Mouse (Mus musculus) midbrain, embryonic 11.5 days (tissue): ENCODE results near the gene Mtor. TPM values are rescaled to one million over a fixed set of nuclear protein-coding genes. Genes with fewer than 3 reads are reported as not detected.
A peak's percentile ranks its signal among the peaks of the same experiment; 100 is the strongest.

Experiments used
- ATAC-seq: fragments of 200-750 bp; cut with Nextera tagmentation; 2 replicates; pipeline ENCODE4 v1.8.0; 2017; ENCODE audit warnings: moderate TSS enrichment, moderate library complexity; ENCODE audit not compliant: low FRiP score
- DNase-seq: peaks from one replicate; pipeline ENCODE4 v3.0.0; 2015; ENCODE audit warnings: low spot score; ENCODE audit errors: missing footprints
- H3K27ac ChIP-seq: fragments of 300-500 bp; sonication (generic); 2 replicates; pipeline ENCODE4 v1.5.1; 2014; ENCODE audit warnings: low read depth, low read length
- H3K27me3 ChIP-seq: fragments of 300-500 bp; sonication (generic); 2 replicates; pipeline ENCODE4 v1.6.1; 2014; ENCODE audit warnings: mild to moderate bottlenecking, low read length, moderate library complexity, mixed read lengths; ENCODE audit not compliant: control insufficient read depth, insufficient read depth
- H3K36me3 ChIP-seq: fragments of 300-500 bp; sonication (generic); 2 replicates; pipeline ENCODE4 v1.6.1; 2014; ENCODE audit warnings: mild to moderate bottlenecking, low read length, moderate library complexity, mixed read lengths; ENCODE audit not compliant: control insufficient read depth, insufficient read depth
- H3K4me1 ChIP-seq: fragments of 300-500 bp; sonication (generic); 2 replicates; pipeline ENCODE4 v1.6.1; 2014; ENCODE audit warnings: low read length; ENCODE audit not compliant: control insufficient read depth, insufficient read depth
- H3K4me2 ChIP-seq: fragments of 300-500 bp; sonication (generic); 2 replicates; pipeline ENCODE4 v1.6.1; 2014; ENCODE audit warnings: mild to moderate bottlenecking, moderate library complexity
- H3K4me3 ChIP-seq: fragments of 300-500 bp; sonication (generic); 2 replicates; pipeline ENCODE4 v1.5.1; 2014; ENCODE audit warnings: low read depth, low read length
- H3K9ac ChIP-seq: fragments of 300-500 bp; sonication (generic); 2 replicates; pipeline ENCODE4 v1.6.1; 2014; ENCODE audit warnings: low read length
- H3K9me3 ChIP-seq: fragments of 300-500 bp; sonication (generic); 2 replicates; pipeline ENCODE4 v1.6.1; 2016; ENCODE audit warnings: low read length; ENCODE audit not compliant: control insufficient read depth
- WGBS: fragments of 180-500 bp; shearing (Covaris S2); extraction: QIAGEN DNeasy Blood & Tissue Kit; methylation state at CpG from one replicate; pipeline ENCODE4 v1.1.7; 2014; 5-methylcytosine and 5-hydroxymethylcytosine counted together
- polyA plus RNA-seq: library from polyadenylated mRNA; unstranded; fragments of >200 nt; fragmentation: Nextera tagmentation; extraction: Ambion mirVana; gene quantifications from 2 replicates; pipeline ENCODE4 v1.2.1, GENCODE M21; 2014

Mtor gene
- polyA plus RNA-seq, 1 experiment from 2014 or later: 30.9 TPM

- H3K4me2 ChIP-seq: no peak overlapping the region
- no peak for ATAC-seq
- no peaks in the 10 kb centered on the region for H3K27me3 ChIP-seq
- H3K4me1 ChIP-seq: peaks cover 13% of the 10 kb centered on the region
- no peak for DNase-seq
- H3K9me3 ChIP-seq: no peaks in the 10 kb centered on the region
- WGBS: 59% methylated on average over 8 of the region's 8 CpGs
- H3K4me3 ChIP-seq: no peak overlapping the region
- 0 out of 2 replicates have a peak, but pooled peaks cover 5% of the 10 kb centered on the region for H3K36me3 ChIP-seq
- H3K27ac ChIP-seq: no peak overlapping the region
- no peak overlapping the region for H3K9ac ChIP-seq
Measured at GRCm38 (mm10) chr4:148589565-148589964, 141.2 kb downstream of the Mtor start.

GRCm38 (mm10) chr4:148590421-148591170 is 142.2 kb downstream of the Mtor start:
- peak overlapping the region; percentile 17; the same call in 1 of the 2 replicates for H3K27ac ChIP-seq
- peak overlapping the region; percentile 79 for H3K9ac ChIP-seq
- DNase-seq: peak; percentile 94
- no peaks in the 10 kb centered on the region for H3K27me3 ChIP-seq
- 0 out of 2 replicates have a peak, but pooled peaks have one; percentile 14 for ATAC-seq
- peak overlapping the region; percentile 92 for H3K4me2 ChIP-seq
- H3K36me3 ChIP-seq: peaks cover 8% of the 10 kb centered on the region; the same call in 1 of the 2 replicates
- 9% methylated on average over 18 of the region's 18 CpGs for WGBS
- peak overlapping the region; percentile 65 for H3K4me3 ChIP-seq
- peaks cover 13% of the 10 kb centered on the region for H3K4me1 ChIP-seq
- no peaks in the 10 kb centered on the region for H3K9me3 ChIP-seq

GRCm38 (mm10) chr4:148591171-148591630 is 142.8 kb downstream of the Mtor start, which contains the start of gene Srm:
Gene Srm (plus strand): TSS chr4:148591503.
- DNase-seq: peak; percentile 98

GRCm38 (mm10) chr4:148591637-148592380 is 143.4 kb downstream of the Mtor start:
- H3K9ac ChIP-seq: peak overlapping the region; percentile 79
- WGBS: under 1% methylated on average over 53 of the region's 53 CpGs
- ATAC-seq: no peak; the same call in 1 of the 2 replicates

More at GRCm38 (mm10) chr4:148591171-148591630, 142.8 kb downstream of the Mtor start, which contains the start of gene Srm:
- H3K36me3 ChIP-seq: peaks cover 8% of the 10 kb centered on the region; the same call in 1 of the 2 replicates
- peak; percentile 99 for ATAC-seq
- H3K27ac ChIP-seq: peak within 1 kb of the TSS; percentile 17; the same call in 1 of the 2 replicates
- peak within 1 kb of the TSS; percentile 79 for H3K9ac ChIP-seq
- no peaks in the 10 kb centered on the region for H3K27me3 ChIP-seq
- peak within 1 kb of the TSS; percentile 65 for H3K4me3 ChIP-seq
- no peaks in the 10 kb centered on the region for H3K9me3 ChIP-seq
- peak within 1 kb of the TSS; percentile 92 for H3K4me2 ChIP-seq
- WGBS: under 1% methylated on average over 28 of the region's 50 CpGs
- peaks cover 13% of the 10 kb centered on the region for H3K4me1 ChIP-seq

GRCm38 (mm10) chr4:148593996-148594395 is 145.6 kb downstream of the Mtor start:
- peaks cover 24% of the 10 kb centered on the region for H3K36me3 ChIP-seq
- H3K9me3 ChIP-seq: no peaks in the 10 kb centered on the region
- 95% methylated on average over 11 of the region's 11 CpGs for WGBS
- H3K27me3 ChIP-seq: no peaks in the 10 kb centered on the region
- no peak overlapping the region for H3K4me3 ChIP-seq
- DNase-seq (no peak), ATAC-seq (no peak)
- peaks cover 13% of the 10 kb centered on the region for H3K4me1 ChIP-seq
- H3K27ac ChIP-seq: no peak overlapping the region
- H3K4me2 ChIP-seq: no peak overlapping the region
- H3K9ac ChIP-seq: no peak overlapping the region

More at GRCm38 (mm10) chr4:148591637-148592380, 143.4 kb downstream of the Mtor start:
- Histone ChIP-seq H3K27ac (no peak overlapping the region), H3K4me3 (peak overlapping the region; percentile 65), H3K4me1 (peaks cover 13% of the 10 kb centered on the region), H3K36me3 (peaks cover 11% of the 10 kb centered on the region; the same call in 1 of the 2 replicates), H3K9me3 (no peaks in the 10 kb centered on the region), H3K4me2 (peak overlapping the region; percentile 92), H3K27me3 (no peaks in the 10 kb centered on the region)
- no peak for DNase-seq

- H3K9ac ChIP-seq: no peak overlapping the region
- no peaks in the 10 kb centered on the region for H3K27me3 ChIP-seq
- H3K27ac ChIP-seq: no peak overlapping the region
- H3K4me3 ChIP-seq: no peak overlapping the region
- DNase-seq (no peak), ATAC-seq (no peak)
- WGBS: 90% methylated on average over 6 of the region's 6 CpGs
- peaks cover 24% of the 10 kb centered on the region for H3K36me3 ChIP-seq
- no peaks in the 10 kb centered on the region for H3K9me3 ChIP-seq
- H3K4me1 ChIP-seq: peaks cover 9% of the 10 kb centered on the region; the same call in 1 of the 2 replicates
- H3K4me2 ChIP-seq: no peak overlapping the region
Measured at GRCm38 (mm10) chr4:148595916-148596315, 147.5 kb downstream of the Mtor start.

GRCm38 (mm10) chr4:148596731-148597130 is 148.3 kb downstream of the Mtor start:
- H3K4me2 ChIP-seq: no peak overlapping the region
- H3K27ac ChIP-seq: no peak overlapping the region
- H3K4me1 ChIP-seq: peaks cover 9% of the 10 kb centered on the region; the same call in 1 of the 2 replicates
- DNase-seq (no peak), ATAC-seq (no peak)
- no peak overlapping the region for H3K9ac ChIP-seq
- H3K27me3 ChIP-seq: no peaks in the 10 kb centered on the region
- no peaks in the 10 kb centered on the region for H3K9me3 ChIP-seq
- peaks cover 24% of the 10 kb centered on the region for H3K36me3 ChIP-seq
- no peak overlapping the region for H3K4me3 ChIP-seq
- 92% methylated on average over 3 of the region's 3 CpGs for WGBS

- no peak overlapping the region for H3K27ac ChIP-seq
- H3K4me1 ChIP-seq: no peaks in the 10 kb centered on the region
- no peaks in the 10 kb centered on the region for H3K9me3 ChIP-seq
- ATAC-seq: no peak
- no peaks in the 10 kb centered on the region for H3K27me3 ChIP-seq
- H3K4me2 ChIP-seq: no peak overlapping the region
- DNase-seq: no peak
- H3K9ac ChIP-seq: no peak overlapping the region
- H3K36me3 ChIP-seq: peaks cover 22% of the 10 kb centered on the region
- 96% methylated on average over 12 of the region's 12 CpGs for WGBS
- H3K4me3 ChIP-seq: no peak overlapping the region
Measured at GRCm38 (mm10) chr4:148598826-148599225, 150.4 kb downstream of the Mtor start.
